Mouse (Mus musculus) gonadal fat pad, adult 2 months (tissue): Measurements from ENCODE around the gene Rarg. TPM values are rescaled to one million over a fixed set of nuclear protein-coding genes. Genes with fewer than 3 reads are reported as not detected.
"Not testable (repeated sequence)": the region's sequence is repeated elsewhere in the genome, so short reads cannot be mapped to it uniquely, and the experiment has no call there.

Experiments
- DNase-seq: peaks from one replicate; pipeline ENCODE4 v3.0.0-alpha.2; 2012; ENCODE audit warnings: low read depth
- polyA plus RNA-seq: library from polyadenylated mRNA; depleted of rRNA; stranded (reverse); fragments of >200 nt; gene quantifications from 2 replicates; pipeline ENCODE4 v1.2.3, GENCODE M21; 2012

The Rarg gene
- polyA plus RNA-seq, 1 experiment: 37.8 TPM

GRCm38 (mm10) chr15:102238543-102239259 is 18.6 kb downstream of the Rarg start:
- no peak for DNase-seq

DNA sequence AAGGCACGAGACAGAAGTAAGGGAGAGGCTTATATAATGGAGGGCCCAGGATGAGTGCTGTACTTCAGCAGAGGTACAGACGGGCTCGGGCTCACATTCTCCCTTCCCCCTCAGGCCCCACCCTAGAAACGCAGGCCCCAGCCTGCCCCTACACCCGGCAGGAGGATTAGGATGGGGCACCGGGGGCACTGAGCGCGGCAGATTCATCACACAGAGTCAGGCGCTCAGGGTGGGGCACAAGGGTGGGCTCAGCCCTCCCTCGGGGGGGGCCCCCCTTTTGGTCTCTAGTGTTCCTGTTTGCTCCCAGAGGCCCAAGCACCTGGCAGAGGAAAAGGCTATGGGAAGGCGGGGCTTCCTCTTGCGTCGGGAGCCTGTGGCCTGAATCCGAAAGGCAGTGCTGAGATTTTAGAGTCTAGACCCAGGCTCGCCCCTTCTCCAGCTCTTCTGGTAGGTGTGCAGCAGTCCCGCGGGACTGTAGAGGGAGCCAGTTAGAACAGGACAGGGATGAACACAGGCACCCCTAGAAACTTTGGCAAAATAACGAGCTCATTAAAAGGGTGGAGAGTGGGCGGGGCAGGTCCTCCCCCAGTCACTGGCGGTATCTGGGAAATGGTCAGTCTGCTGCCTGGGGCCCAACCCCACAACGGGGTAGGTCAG is 21.8 kb downstream of the Rarg start:
- DNase-seq: no peak

GRCm38 (mm10) chr15:102233896-102234295 is 23.4 kb downstream of the Rarg start:
- no peak for DNase-seq

DNA sequence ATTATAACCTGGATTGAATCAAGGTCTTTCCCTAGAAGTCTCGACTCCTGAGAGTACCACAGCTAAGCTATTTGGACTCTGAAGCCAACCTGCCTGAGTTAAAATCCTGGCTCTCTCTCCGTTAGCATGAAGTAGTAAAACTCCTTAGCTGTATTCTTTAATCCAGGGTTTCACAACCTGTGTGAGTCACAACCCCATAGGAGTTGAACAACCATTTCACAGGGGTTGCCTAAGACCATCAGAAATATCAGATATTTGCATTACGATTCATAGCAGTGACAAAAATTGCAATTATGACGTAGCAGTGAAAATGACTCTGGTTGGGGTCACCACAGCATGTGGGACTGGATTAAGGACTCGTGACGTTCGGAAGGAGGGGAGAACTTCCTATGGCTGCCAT is 24.6 kb downstream of the Rarg start:
- no peak for DNase-seq

DNA sequence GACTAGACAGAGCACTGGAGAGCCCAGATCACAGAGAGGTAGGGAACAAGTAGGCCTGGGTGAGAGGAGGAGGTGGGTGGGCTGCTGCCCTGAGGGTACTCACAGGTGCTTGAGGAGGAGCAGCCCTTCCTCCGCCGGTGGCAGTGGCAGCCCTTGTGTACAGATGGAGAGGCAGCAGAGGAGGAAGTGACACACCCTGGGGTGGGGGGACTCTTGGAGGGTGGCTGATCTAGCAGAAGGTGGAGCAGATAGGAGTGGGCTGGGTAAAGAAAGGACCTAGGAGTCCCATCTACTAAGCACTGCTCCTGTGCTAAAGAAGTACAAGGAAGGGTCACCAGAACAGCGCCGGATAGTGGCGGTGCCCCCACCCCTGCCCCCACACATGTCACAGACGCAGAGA is 25.6 kb downstream of the Rarg start, which contains the start of gene Itgb7:
TSS of gene Itgb7 (minus strand) at position 197 of the 400 bp plus-strand sequence.
- no peak for DNase-seq

GRCm38 (mm10) chr15:102230408-102231321 is 26.7 kb downstream of the Rarg start:
- no peak for DNase-seq

DNA sequence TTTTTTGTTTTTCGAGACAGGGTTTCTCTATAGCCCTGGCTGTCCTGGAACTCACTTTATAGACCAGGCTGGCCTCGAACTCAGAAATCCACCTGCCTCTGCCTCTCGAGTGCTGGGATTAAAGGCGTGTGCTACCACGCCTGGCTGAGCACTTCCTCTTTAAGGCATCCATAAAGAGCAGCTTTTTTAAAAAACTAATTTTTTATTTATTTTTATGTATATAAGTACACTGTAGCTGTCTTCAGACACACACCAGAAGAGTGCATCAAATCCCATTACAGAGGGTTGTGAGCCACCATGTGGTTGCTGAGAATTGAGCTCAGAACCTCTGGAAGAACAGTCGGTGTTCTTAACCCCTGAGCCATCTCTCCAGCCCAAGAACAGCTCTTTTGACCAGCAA is 31.7 kb downstream of the Rarg start:
- DNase-seq: not testable (repeated sequence)

DNA sequence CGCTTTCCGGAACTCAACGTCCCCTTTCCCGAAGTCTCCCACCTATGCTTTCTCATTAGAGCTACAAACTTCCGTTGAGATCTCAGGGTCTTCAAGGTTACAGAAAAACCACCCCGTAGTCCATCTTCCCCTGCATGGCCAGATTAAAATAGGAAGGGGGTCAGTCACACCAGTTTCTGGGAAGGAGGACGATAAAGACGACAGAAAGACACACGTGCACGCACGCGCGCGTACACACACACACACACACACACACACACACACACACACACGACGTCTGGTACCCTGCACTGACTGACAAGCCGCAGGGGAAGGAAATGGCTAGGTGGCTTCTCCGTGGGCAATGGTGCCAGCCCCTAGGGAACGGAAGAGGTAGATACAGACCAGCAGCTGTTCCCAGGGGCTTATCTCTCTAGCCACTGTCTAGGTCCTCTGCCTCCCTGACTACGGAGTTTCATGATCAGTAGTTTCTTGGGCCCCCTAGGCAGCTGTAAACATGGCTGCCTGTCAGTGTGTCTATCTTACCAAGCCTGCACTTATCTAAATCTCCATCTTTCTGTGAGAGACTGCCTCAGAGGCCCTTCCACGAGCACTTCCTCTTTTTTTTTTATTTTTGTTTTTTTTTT is 32.2 kb downstream of the Rarg start:
- no peak for DNase-seq

DNA sequence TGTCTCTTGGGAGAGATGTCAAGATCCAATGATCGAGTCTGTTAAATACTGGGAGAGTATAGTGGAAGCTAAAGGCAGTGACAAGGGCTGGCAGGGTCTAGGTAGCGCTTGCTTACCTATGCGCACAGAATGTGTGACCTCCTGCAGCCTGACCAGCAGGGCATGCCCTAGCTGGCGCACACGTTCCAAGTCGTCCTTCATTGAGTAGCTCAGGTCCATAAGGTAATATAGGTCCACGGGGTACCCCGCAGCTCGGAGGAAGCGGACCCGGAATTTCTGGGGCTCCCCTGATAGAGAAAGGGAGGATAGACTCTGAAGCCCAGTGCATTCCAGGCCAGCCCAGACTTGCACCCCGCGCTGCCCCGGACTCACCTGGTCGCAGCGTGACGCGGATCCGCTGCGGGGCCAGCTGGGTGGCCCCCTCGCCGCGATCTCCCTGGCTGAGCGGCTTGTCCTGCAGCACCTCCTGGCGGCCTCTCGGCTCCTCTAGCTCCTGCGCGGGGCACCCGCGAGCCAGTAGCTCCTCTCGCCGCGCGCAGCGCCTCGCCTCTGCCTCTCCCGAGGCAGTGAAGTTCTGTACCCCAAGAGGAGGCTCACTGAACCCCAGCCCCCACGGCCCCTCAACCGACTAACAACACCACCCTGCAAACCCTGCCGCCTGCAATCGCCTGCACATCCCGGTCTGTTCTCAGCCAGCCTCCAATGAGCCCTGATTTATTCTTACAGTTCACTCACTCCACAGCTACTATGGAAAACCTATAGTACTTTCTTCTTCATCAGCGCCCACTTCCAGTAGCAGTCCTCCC is 32.9 kb downstream of the Rarg start:
- no peak for DNase-seq

DNA sequence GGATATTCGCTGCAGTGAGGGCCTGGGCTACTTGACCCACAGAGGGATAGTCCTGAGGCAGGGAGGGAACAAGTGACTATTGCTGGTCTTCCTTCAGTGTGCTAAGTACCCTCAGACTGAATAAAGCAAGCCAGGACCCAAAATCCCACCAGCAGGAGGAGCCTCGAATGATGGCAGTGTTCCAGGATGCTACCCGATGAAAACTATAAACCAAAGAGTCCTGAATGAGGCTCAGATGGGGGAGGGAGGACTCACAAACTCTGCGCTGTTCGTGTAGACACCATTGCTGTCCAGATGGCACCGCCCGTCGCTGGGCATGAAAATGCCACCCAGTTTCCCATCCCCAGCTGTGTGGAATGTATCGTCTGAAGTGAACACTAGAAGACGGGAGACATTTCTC is 34.9 kb downstream of the Rarg start:
- DNase-seq: no peak

DNA sequence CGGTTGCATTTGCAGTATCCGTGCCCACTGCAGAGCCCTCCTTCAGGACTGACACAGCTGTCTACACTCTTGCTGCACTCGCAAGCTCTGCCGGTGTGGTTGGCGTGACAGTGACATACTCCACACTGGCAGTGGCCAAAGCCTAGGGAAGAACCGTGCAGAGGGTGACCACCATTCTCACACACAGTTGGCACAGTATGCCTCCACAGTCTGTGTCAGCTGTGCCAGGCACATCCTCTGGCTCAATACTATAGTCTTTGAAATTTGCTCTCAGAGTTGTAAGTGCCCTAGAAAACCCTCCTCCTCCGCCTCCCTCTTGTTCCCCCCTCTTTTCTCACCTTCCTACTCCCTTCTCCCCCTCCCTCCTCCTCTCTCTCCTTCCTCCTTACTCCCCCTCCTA is 40.0 kb downstream of the Rarg start:
- DNase-seq: no peak

GRCm38 (mm10) chr15:102216459-102217228 is 40.7 kb downstream of the Rarg start:
- no peak for DNase-seq

GRCm38 (mm10) chr15:102215624-102216023 is 41.7 kb downstream of the Rarg start:
- DNase-seq: no peak

- no peak for DNase-seq
Observed at GRCm38 (mm10) chr15:102214132-102214531, 43.2 kb downstream of the Rarg start.

GRCm38 (mm10) chr15:102211895-102212294 is 45.4 kb downstream of the Rarg start:
- DNase-seq: no peak

- DNase-seq: no peak
Observed at GRCm38 (mm10) chr15:102210816-102211215, 46.5 kb downstream of the Rarg start.

DNA sequence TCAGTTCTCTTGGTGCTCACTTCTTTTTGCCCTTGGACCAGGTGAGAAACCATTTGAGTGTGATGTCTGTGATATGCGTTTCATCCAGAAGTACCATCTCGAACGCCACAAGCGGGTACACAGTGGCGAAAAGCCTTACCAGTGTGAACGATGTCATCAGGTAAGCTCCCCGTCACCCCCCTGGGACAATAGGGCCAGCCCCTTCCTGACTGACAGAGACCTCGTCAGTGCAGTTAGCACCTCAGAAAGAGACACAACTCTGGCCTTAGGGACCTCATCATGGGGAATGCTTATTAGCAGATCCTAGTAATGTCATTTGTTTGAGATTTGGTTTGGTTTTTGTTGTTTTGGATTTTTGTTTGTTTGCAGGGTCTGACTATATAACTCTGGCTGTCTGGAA is 48.2 kb downstream of the Rarg start:
- no peak for DNase-seq

DNA sequence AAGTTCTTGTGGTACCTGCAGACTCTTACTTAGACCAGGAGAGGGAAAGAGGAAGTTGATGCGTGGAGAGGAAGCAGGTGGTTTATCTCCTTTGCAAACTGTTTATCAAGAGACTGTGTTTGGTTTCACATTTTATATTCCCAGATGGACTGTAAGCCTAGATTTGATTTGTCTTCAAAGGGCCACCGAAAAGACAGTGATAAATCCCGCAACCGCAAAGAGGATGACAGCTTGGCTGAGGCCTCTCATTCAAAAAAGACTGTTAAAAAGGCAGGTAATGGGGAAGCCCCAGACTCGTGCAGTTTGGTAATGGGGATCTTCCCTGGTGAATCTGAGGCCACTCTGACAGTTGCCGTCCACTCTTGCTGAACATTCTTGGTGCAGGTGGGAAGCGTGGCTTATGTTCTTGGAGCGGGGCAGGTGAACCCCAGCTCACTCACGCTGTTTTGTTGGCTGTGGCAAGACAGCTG is 49.2 kb downstream of the Rarg start:
- DNase-seq: no peak

DNA sequence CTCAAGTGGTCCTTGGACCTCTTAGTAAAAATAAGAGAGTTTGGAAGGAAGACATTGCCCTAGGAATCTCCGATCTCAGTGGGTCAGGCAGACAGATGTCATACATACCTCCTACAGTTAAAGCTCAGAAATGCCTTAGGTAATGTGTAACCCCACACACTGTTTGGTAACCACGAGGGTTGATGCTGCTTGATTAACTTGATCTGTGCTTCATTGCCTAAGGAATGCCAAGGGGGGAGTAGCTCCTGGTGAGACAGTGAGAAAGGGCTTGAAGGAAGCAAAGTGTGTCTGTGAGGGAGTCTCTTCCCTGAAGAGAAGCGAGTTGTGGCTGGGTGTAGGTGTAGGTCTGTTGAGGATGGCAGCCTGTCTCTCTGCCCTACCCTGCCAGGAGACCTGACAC is 50.0 kb downstream of the Rarg start:
- no peak for DNase-seq

- DNase-seq: no peak
Observed at GRCm38 (mm10) chr15:102205779-102206178, 51.5 kb downstream of the Rarg start.
